Mouse (Mus musculus): ENCODE data around the gene Gm20388.

- TF ChIP-seq CTCF (IDR thresholded peaks at IDR 0.05; ENCODE audit: low read depth): no peak
- no peak for TF ChIP-seq EP300 (IDR thresholded peaks at IDR 0.05; ENCODE audit: low read depth)
Measured at GRCm38 (mm10) chr8:124291693-124292092, 4381.1 kb downstream of the Gm20388 start.
